Mouse (Mus musculus): ENCODE data around the gene Acer3. TPM values are rescaled to one million over a fixed set of nuclear protein-coding genes. Genes with fewer than 3 reads are reported as not detected.

Gene Acer3
- polyA plus RNA-seq, 1 experiment from 2014 or later, result 16.2 TPM

- H3K4me1 ChIP-seq (replicated peaks), result peaks cover 17% of the 10 kb centered on the region
- H3K27ac ChIP-seq, result no peak overlapping the region
- no peak overlapping the region for H3K4me3 ChIP-seq
- no peaks in the 10 kb centered on the region for H3K27me3 ChIP-seq
- H3K4me2 ChIP-seq, result no peak overlapping the region
- H3K9ac ChIP-seq, result no peak overlapping the region
- WGBS, result 89% methylated on average over 3 of the region's 3 CpGs
- peaks cover 3% of the 10 kb centered on the region; the same call in 1 of the 2 replicates for H3K36me3 ChIP-seq
- ATAC-seq (replicated peaks; ENCODE audit: insufficient number of reproducible peaks, insufficient read depth, low FRiP score, low read depth), result no peak
- no peaks in the 10 kb centered on the region for H3K9me3 ChIP-seq (replicated peaks)
Measured at GRCm38 (mm10) chr7:98351523-98351922, 30.5 kb upstream of the Acer3 start.

GRCm38 (mm10) chr7:98349821-98350220, 28.8 kb upstream of the Acer3 start:
- H3K4me3 ChIP-seq, result no peak overlapping the region
- H3K4me2 ChIP-seq, result no peak overlapping the region
- 82% methylated on average over 6 of the region's 6 CpGs for WGBS
- H3K27ac ChIP-seq, result no peak overlapping the region
- no peaks in the 10 kb centered on the region for H3K27me3 ChIP-seq
- H3K9ac ChIP-seq, result no peak overlapping the region
- H3K36me3 ChIP-seq, result peaks cover 3% of the 10 kb centered on the region; the same call in 1 of the 2 replicates
- H3K9me3 ChIP-seq (replicated peaks), result no peaks in the 10 kb centered on the region
- no peak; the same call in 1 of the 2 replicates for ATAC-seq (replicated peaks; ENCODE audit: insufficient number of reproducible peaks, insufficient read depth, low FRiP score, low read depth)
- peaks cover 12% of the 10 kb centered on the region for H3K4me1 ChIP-seq (replicated peaks)

- Histone ChIP-seq H3K9me3 (replicated peaks) (no peaks in the 10 kb centered on the region), H3K36me3 (peaks cover 3% of the 10 kb centered on the region; the same call in 1 of the 2 replicates), H3K4me3 (no peak overlapping the region), H3K27ac (no peak overlapping the region), H3K27me3 (no peaks in the 10 kb centered on the region), H3K4me1 (replicated peaks) (peaks cover 6% of the 10 kb centered on the region; the same call in 1 of the 2 replicates), H3K4me2 (no peak overlapping the region), H3K9ac (no peak overlapping the region)
- no peak for ATAC-seq (replicated peaks; ENCODE audit: insufficient number of reproducible peaks, insufficient read depth, low FRiP score, low read depth)
- 16% methylated on average over 5 of the region's 5 CpGs for WGBS
Measured at GRCm38 (mm10) chr7:98349096-98349495, 28.1 kb upstream of the Acer3 start.

- Histone ChIP-seq H3K4me2 (no peak overlapping the region), H3K27ac (no peak overlapping the region), H3K4me3 (no peak overlapping the region), H3K36me3 (peaks cover 3% of the 10 kb centered on the region; the same call in 1 of the 2 replicates), H3K9me3 (replicated peaks) (no peaks in the 10 kb centered on the region), H3K4me1 (replicated peaks) (peaks cover 6% of the 10 kb centered on the region; the same call in 1 of the 2 replicates), H3K27me3 (no peaks in the 10 kb centered on the region), H3K9ac (no peak overlapping the region)
- WGBS, result 43% methylated on average over 7 of the region's 7 CpGs
- ATAC-seq (replicated peaks; ENCODE audit: insufficient number of reproducible peaks, insufficient read depth, low FRiP score, low read depth), result no peak
Measured at GRCm38 (mm10) chr7:98348043-98348442, 27.0 kb upstream of the Acer3 start.

- no peak overlapping the region for H3K4me3 ChIP-seq
- peaks cover 6% of the 10 kb centered on the region; the same call in 1 of the 2 replicates for H3K4me1 ChIP-seq (replicated peaks)
- no peaks in the 10 kb centered on the region for H3K9me3 ChIP-seq (replicated peaks)
- H3K9ac ChIP-seq, result no peak overlapping the region
- 45% methylated on average over 5 of the region's 5 CpGs for WGBS
- peaks cover 3% of the 10 kb centered on the region for H3K27me3 ChIP-seq
- H3K27ac ChIP-seq, result no peak overlapping the region
- no peak overlapping the region for H3K4me2 ChIP-seq
- no peak for ATAC-seq (replicated peaks; ENCODE audit: insufficient number of reproducible peaks, insufficient read depth, low FRiP score, low read depth)
- H3K36me3 ChIP-seq, result peaks cover 3% of the 10 kb centered on the region; the same call in 1 of the 2 replicates
Measured at GRCm38 (mm10) chr7:98347471-98347870, 26.5 kb upstream of the Acer3 start.

GRCm38 (mm10) chr7:98345036-98345435, 24.0 kb upstream of the Acer3 start:
- Histone ChIP-seq H3K4me1 (replicated peaks) (peaks cover 6% of the 10 kb centered on the region; the same call in 1 of the 2 replicates), H3K27ac (no peak overlapping the region), H3K9me3 (replicated peaks) (no peaks in the 10 kb centered on the region), H3K36me3 (no peaks in the 10 kb centered on the region), H3K4me2 (no peak overlapping the region), H3K27me3 (peaks cover 4% of the 10 kb centered on the region), H3K4me3 (no peak overlapping the region), H3K9ac (no peak overlapping the region)
- no peak for ATAC-seq (replicated peaks; ENCODE audit: insufficient number of reproducible peaks, insufficient read depth, low FRiP score, low read depth)
- 33% methylated on average over 6 of the region's 6 CpGs for WGBS

GRCm38 (mm10) chr7:98344361-98344760, 23.4 kb upstream of the Acer3 start:
- Histone ChIP-seq H3K9ac (no peak overlapping the region), H3K9me3 (replicated peaks) (no peaks in the 10 kb centered on the region), H3K27me3 (peaks cover 4% of the 10 kb centered on the region), H3K4me2 (no peak overlapping the region), H3K27ac (no peak overlapping the region), H3K4me1 (replicated peaks) (peaks cover 6% of the 10 kb centered on the region; the same call in 1 of the 2 replicates), H3K36me3 (no peaks in the 10 kb centered on the region), H3K4me3 (no peak overlapping the region)
- no peak for ATAC-seq (replicated peaks; ENCODE audit: insufficient number of reproducible peaks, insufficient read depth, low FRiP score, low read depth)
- 20% methylated on average over 3 of the region's 3 CpGs for WGBS

GRCm38 (mm10) chr7:98342249-98342648, 21.2 kb upstream of the Acer3 start:
- no peak overlapping the region for H3K27ac ChIP-seq
- ATAC-seq (replicated peaks; ENCODE audit: insufficient number of reproducible peaks, insufficient read depth, low FRiP score, low read depth), result no peak
- peaks cover 4% of the 10 kb centered on the region for H3K27me3 ChIP-seq
- H3K4me1 ChIP-seq (replicated peaks), result no peaks in the 10 kb centered on the region
- no peaks in the 10 kb centered on the region for H3K36me3 ChIP-seq
- H3K4me2 ChIP-seq, result no peak overlapping the region
- H3K4me3 ChIP-seq, result no peak overlapping the region
- H3K9me3 ChIP-seq (replicated peaks), result no peaks in the 10 kb centered on the region
- 53% methylated on average over 3 of the region's 3 CpGs for WGBS
- no peak overlapping the region for H3K9ac ChIP-seq

- peak overlapping the region; percentile 49 for H3K4me3 ChIP-seq
- H3K4me2 ChIP-seq, result peak overlapping the region; percentile 81
- no peaks in the 10 kb centered on the region for H3K4me1 ChIP-seq (replicated peaks)
- WGBS, result 2% methylated on average over 13 of the region's 13 CpGs
- no peaks in the 10 kb centered on the region for H3K36me3 ChIP-seq
- H3K9me3 ChIP-seq (replicated peaks), result no peaks in the 10 kb centered on the region
- peak; percentile 62 for ATAC-seq (replicated peaks; ENCODE audit: insufficient number of reproducible peaks, insufficient read depth, low FRiP score, low read depth)
- H3K9ac ChIP-seq, result peak overlapping the region; percentile 57
- peaks cover 4% of the 10 kb centered on the region for H3K27me3 ChIP-seq
- H3K27ac ChIP-seq, result no peak overlapping the region
Measured at GRCm38 (mm10) chr7:98341475-98341874, 20.5 kb upstream of the Acer3 start.

GRCm38 (mm10) chr7:98340343-98340742, 19.3 kb upstream of the Acer3 start:
- 48% methylated on average over 5 of the region's 5 CpGs for WGBS
- H3K27ac ChIP-seq, result no peak overlapping the region
- H3K9me3 ChIP-seq (replicated peaks), result no peaks in the 10 kb centered on the region
- ATAC-seq (replicated peaks; ENCODE audit: insufficient number of reproducible peaks, insufficient read depth, low FRiP score, low read depth), result no peak
- H3K27me3 ChIP-seq, result peaks cover 4% of the 10 kb centered on the region
- no peaks in the 10 kb centered on the region for H3K36me3 ChIP-seq
- H3K9ac ChIP-seq, result no peak overlapping the region
- H3K4me2 ChIP-seq, result no peak overlapping the region
- H3K4me3 ChIP-seq, result no peak overlapping the region
- no peaks in the 10 kb centered on the region for H3K4me1 ChIP-seq (replicated peaks)

GRCm38 (mm10) chr7:98333987-98334386, 13.0 kb upstream of the Acer3 start:
- H3K4me1 ChIP-seq (replicated peaks), result peaks cover 14% of the 10 kb centered on the region
- H3K36me3 ChIP-seq, result no peaks in the 10 kb centered on the region
- no peak overlapping the region for H3K4me3 ChIP-seq
- no peak overlapping the region for H3K27ac ChIP-seq
- H3K4me2 ChIP-seq, result no peak overlapping the region
- H3K27me3 ChIP-seq, result no peaks in the 10 kb centered on the region
- ATAC-seq (replicated peaks; ENCODE audit: insufficient number of reproducible peaks, insufficient read depth, low FRiP score, low read depth), result no peak
- WGBS, result 61% methylated on average over 3 of the region's 3 CpGs
- H3K9me3 ChIP-seq (replicated peaks), result no peaks in the 10 kb centered on the region
- no peak overlapping the region for H3K9ac ChIP-seq

GRCm38 (mm10) chr7:98333507-98333906, 12.5 kb upstream of the Acer3 start:
- 86% methylated on average over 5 of the region's 5 CpGs for WGBS
- H3K4me1 ChIP-seq (replicated peaks), result peaks cover 14% of the 10 kb centered on the region
- H3K4me2 ChIP-seq, result no peak overlapping the region
- no peaks in the 10 kb centered on the region for H3K36me3 ChIP-seq
- no peak overlapping the region for H3K9ac ChIP-seq
- no peaks in the 10 kb centered on the region for H3K9me3 ChIP-seq (replicated peaks)
- ATAC-seq (replicated peaks; ENCODE audit: insufficient number of reproducible peaks, insufficient read depth, low FRiP score, low read depth), result no peak
- H3K27ac ChIP-seq, result no peak overlapping the region
- H3K27me3 ChIP-seq, result no peaks in the 10 kb centered on the region
- H3K4me3 ChIP-seq, result no peak overlapping the region

Measured in heart, embryonic 15.5 days (tissue).